Mouse (Mus musculus): Measurements from ENCODE around the gene Ppp1r21.

- TF ChIP-seq CTCF (IDR thresholded peaks at IDR 0.05; ENCODE audit: low read depth, low read length) (no peak), EP300 (IDR thresholded peaks at IDR 0.05; ENCODE audit: insufficient read depth, low read depth, low read length) (no peak)
Measured at GRCm38 (mm10) chr17:88550981-88551940, 21.3 kb downstream of the Ppp1r21 start.
